Mouse (Mus musculus) CH12F3 (cell line): ENCODE data around the gene Ogfod2.

Experiments
- in situ Hi-C: fragments of 300-500 bp; cut with MboI; formaldehyde crosslinking; loops from 2 replicates; pipeline ENCODE4 v1.14.3; 2020; ENCODE audit warnings: low sequenced_read_pairs

Ogfod2 gene

GRCm38 (mm10) chr5:124111742-124112497 lies at the start of gene Ogfod2:
TSS of gene Ogfod2 (plus strand) at chr5:124112297.
- in situ Hi-C loops = no loop called here

- in situ Hi-C loops = no loop called here
These were observed 42.4 kb upstream of the Ogfod2 start for GRCm38 (mm10) chr5:124069657-124070056.

- in situ Hi-C loops = no loop called here
These were observed 38.4 kb upstream of the Ogfod2 start for GRCm38 (mm10) chr5:124073682-124074081.

- in situ Hi-C loops = loop anchor here (25.0 kb wide), 1 partner anchor 263 kb away; no protein-coding TSS in a partner anchor
These were observed 37.2 kb upstream of the Ogfod2 start for GRCm38 (mm10) chr5:124074845-124075307.

- in situ Hi-C loops = loop anchor here (25.0 kb wide), 1 partner anchor 263 kb away; no protein-coding TSS in a partner anchor
These were observed 36.4 kb upstream of the Ogfod2 start for GRCm38 (mm10) chr5:124075716-124076115.

- in situ Hi-C loops = loop anchor here (25.0 kb wide), 1 partner anchor 264 kb away; no protein-coding TSS in a partner anchor
These were observed 35.5 kb upstream of the Ogfod2 start for GRCm38 (mm10) chr5:124076559-124076958.

GRCm38 (mm10) chr5:124077241-124077640 lies 34.9 kb upstream of the Ogfod2 start:
- in situ Hi-C loops = loop anchor here (25.0 kb wide), 1 partner anchor 265 kb away; no protein-coding TSS in a partner anchor

- in situ Hi-C loops = loop anchor here (25.0 kb wide), 1 partner anchor 266 kb away; no protein-coding TSS in a partner anchor
These were observed 34.1 kb upstream of the Ogfod2 start for GRCm38 (mm10) chr5:124077856-124078460.

- in situ Hi-C loops = loop anchor here (25.0 kb wide), 1 partner anchor 267 kb away; no protein-coding TSS in a partner anchor
These were observed 33.2 kb upstream of the Ogfod2 start for GRCm38 (mm10) chr5:124078794-124079416.

- in situ Hi-C loops = loop anchor here (5.0 to 25.0 kb wide), 2 partner anchors 78 to 268 kb away; no protein-coding TSS in a partner anchor
These were observed 32.2 kb upstream of the Ogfod2 start for GRCm38 (mm10) chr5:124079880-124080279.

GRCm38 (mm10) chr5:124082447-124082846 lies 29.6 kb upstream of the Ogfod2 start:
- in situ Hi-C loops = loop anchor here (5.0 to 25.0 kb wide), 2 partner anchors 80 to 270 kb away; no protein-coding TSS in a partner anchor

GRCm38 (mm10) chr5:124082941-124083688 lies 29.0 kb upstream of the Ogfod2 start:
- in situ Hi-C loops = loop anchor here (5.0 to 25.0 kb wide), 2 partner anchors 81 to 271 kb away; no protein-coding TSS in a partner anchor

GRCm38 (mm10) chr5:124083850-124084587 lies 28.1 kb upstream of the Ogfod2 start:
- in situ Hi-C loops = loop anchor here (5.0 to 25.0 kb wide), 2 partner anchors 82 to 272 kb away; no protein-coding TSS in a partner anchor

- in situ Hi-C loops = loop anchor here (5.0 to 25.0 kb wide), 2 partner anchors 82 to 272 kb away; no protein-coding TSS in a partner anchor
These were observed 27.4 kb upstream of the Ogfod2 start for GRCm38 (mm10) chr5:124084588-124085173.

- in situ Hi-C loops = loop anchor here (25.0 kb wide), 1 partner anchor 273 kb away; no protein-coding TSS in a partner anchor
These were observed 26.6 kb upstream of the Ogfod2 start for GRCm38 (mm10) chr5:124085513-124085912.

GRCm38 (mm10) chr5:124086876-124087275 lies 25.2 kb upstream of the Ogfod2 start:
- in situ Hi-C loops = loop anchor here (25.0 kb wide), 1 partner anchor 275 kb away; no protein-coding TSS in a partner anchor

GRCm38 (mm10) chr5:124089868-124090267 lies 22.2 kb upstream of the Ogfod2 start:
- in situ Hi-C loops = loop anchor here (25.0 kb wide), 1 partner anchor 278 kb away; no protein-coding TSS in a partner anchor

- in situ Hi-C loops = loop anchor here (25.0 kb wide), 1 partner anchor 280 kb away; no protein-coding TSS in a partner anchor
These were observed 20.1 kb upstream of the Ogfod2 start for GRCm38 (mm10) chr5:124091951-124092406.
